Mouse (Mus musculus) kidney, postnatal 36 days (tissue): ENCODE results near the gene Cux1.

Experiments used
- DNase-seq, 2 experiments: peaks; one replicate each; pipeline ENCODE4 v3.0.0; 2021 to 2022; ENCODE audit warnings: mixed read lengths in 2 of 2

The Cux1 gene

GRCm38 (mm10) chr5:136567176-136568025, at the start of gene Cux1:
TSS of gene Cux1 (minus strand) at chr5:136567490.
- peak; percentile 90 to 91 for DNase-seq

GRCm38 (mm10) chr5:136612391-136612790, 45.1 kb upstream of the Cux1 start:
- no peak for DNase-seq

GRCm38 (mm10) chr5:136608814-136609434, 41.6 kb upstream of the Cux1 start:
- peak; percentile 24 to 49 for DNase-seq

GRCm38 (mm10) chr5:136605144-136605543, 37.9 kb upstream of the Cux1 start:
- no peak for DNase-seq

GRCm38 (mm10) chr5:136603176-136603964, 36.1 kb upstream of the Cux1 start:
- no peak for DNase-seq

GRCm38 (mm10) chr5:136600511-136600910, 33.2 kb upstream of the Cux1 start:
- peak; percentile 29 to 74 for DNase-seq

- DNase-seq, result no peak
These were observed 27.7 kb upstream of the Cux1 start for GRCm38 (mm10) chr5:136594896-136595540.

- no peak for DNase-seq
These were observed 24.7 kb upstream of the Cux1 start for GRCm38 (mm10) chr5:136591816-136592499.

- DNase-seq, result no peak
These were observed 21.7 kb upstream of the Cux1 start for GRCm38 (mm10) chr5:136589002-136589401.

GRCm38 (mm10) chr5:136588471-136588870, 21.2 kb upstream of the Cux1 start:
- DNase-seq, result no peak

GRCm38 (mm10) chr5:136584676-136585285, 17.5 kb upstream of the Cux1 start:
- peak; percentile 32 to 37 for DNase-seq

- DNase-seq, result peak in 1 of 2 experiments; percentile 43
These were observed 16.6 kb upstream of the Cux1 start for GRCm38 (mm10) chr5:136583666-136584464.

GRCm38 (mm10) chr5:136583256-136583655, 16.0 kb upstream of the Cux1 start:
- DNase-seq, result no peak

GRCm38 (mm10) chr5:136582201-136582600, 14.9 kb upstream of the Cux1 start:
- DNase-seq, result no peak

GRCm38 (mm10) chr5:136581625-136582024, 14.3 kb upstream of the Cux1 start:
- no peak for DNase-seq

- DNase-seq, result peak; percentile 66 to 86
These were observed 13.9 kb upstream of the Cux1 start for GRCm38 (mm10) chr5:136581166-136581565.

GRCm38 (mm10) chr5:136578201-136578600, 10.9 kb upstream of the Cux1 start:
- no peak for DNase-seq

- DNase-seq, result no peak
These were observed 2.9 kb upstream of the Cux1 start for GRCm38 (mm10) chr5:136570171-136570570.

GRCm38 (mm10) chr5:136568776-136569175, 1.5 kb upstream of the Cux1 start:
- DNase-seq, result peak; percentile 77 to 92

GRCm38 (mm10) chr5:136568026-136568765, 906 bp upstream of the Cux1 start:
- DNase-seq, result peak; percentile 14 to 57
